Mouse (Mus musculus) T-helper 17 cell (primary cell): ENCODE results near the gene Ndufb7.

ENCODE experiments used
- in situ Hi-C, 2 experiments: fragments of 300-600 bp; cut with MboI, MseI; formaldehyde crosslinking; loops; 1 replicate in 1 of 2; 2 replicates in 1 of 2; pipeline ENCODE4 v1.15.1; 2025; ENCODE audit warnings: high pct_unique_total_duplicates in 2 of 2

The Ndufb7 gene

DNA sequence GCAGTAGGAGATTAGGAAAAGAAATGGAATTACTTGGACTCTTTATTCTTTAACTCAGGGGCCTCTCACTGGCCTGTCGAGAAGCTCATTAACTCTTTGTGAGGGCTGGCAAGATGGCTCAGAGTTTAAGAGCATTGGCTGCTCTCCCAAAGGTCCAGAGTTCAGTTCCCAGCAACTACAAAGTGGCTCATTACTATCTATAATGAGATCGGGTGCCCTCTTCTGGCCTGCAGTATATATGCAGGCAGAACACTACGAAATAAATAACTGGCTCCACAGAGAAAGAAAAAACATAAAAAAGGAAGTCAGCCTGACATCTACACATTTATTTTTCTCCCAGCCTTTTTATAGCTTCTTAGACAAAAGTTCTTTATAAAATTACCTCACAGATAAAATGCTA lies 29.9 kb downstream of the Ndufb7 start:
- in situ Hi-C loops, result loop anchor here in 1 of 2 experiments (25.0 kb wide), 1 partner anchor 1841 kb away; the partner anchor contains the start of gene 4921524J17Rik

GRCm38 (mm10) chr8:83598146-83598545 lies 31.7 kb downstream of the Ndufb7 start:
- in situ Hi-C loops, result loop anchor here in 1 of 2 experiments (25.0 kb wide), 1 partner anchor 1839 kb away; the partner anchor contains the start of gene 4921524J17Rik

GRCm38 (mm10) chr8:83599814-83600213 lies 33.3 kb downstream of the Ndufb7 start:
- in situ Hi-C loops, result loop anchor here (10.0 to 25.0 kb wide), 4 partner anchors 155 to 1837 kb away; partner anchors contain the start of gene 4921524J17Rik (in 1 of the 2)

DNA sequence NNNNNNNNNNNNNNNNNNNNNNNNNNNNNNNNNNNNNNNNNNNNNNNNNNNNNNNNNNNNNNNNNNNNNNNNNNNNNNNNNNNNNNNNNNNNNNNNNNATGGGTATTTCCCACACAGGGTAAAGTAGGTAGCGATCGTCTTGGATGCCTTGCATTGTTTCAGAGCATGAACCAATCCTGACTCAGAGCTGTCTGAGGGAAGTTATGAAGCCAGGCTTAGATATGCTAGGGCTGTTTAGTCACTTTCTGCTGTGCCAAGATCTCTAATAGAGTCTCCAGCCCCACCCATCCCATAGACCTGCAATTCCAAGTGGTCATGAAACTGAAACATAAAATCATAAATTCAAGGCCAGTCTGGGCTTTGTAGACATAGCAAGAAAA lies 36.2 kb downstream of the Ndufb7 start:
- in situ Hi-C loops, result loop anchor here (10.0 to 25.0 kb wide), 3 partner anchors 158 to 1590 kb away; no protein-coding TSS in a partner anchor

DNA sequence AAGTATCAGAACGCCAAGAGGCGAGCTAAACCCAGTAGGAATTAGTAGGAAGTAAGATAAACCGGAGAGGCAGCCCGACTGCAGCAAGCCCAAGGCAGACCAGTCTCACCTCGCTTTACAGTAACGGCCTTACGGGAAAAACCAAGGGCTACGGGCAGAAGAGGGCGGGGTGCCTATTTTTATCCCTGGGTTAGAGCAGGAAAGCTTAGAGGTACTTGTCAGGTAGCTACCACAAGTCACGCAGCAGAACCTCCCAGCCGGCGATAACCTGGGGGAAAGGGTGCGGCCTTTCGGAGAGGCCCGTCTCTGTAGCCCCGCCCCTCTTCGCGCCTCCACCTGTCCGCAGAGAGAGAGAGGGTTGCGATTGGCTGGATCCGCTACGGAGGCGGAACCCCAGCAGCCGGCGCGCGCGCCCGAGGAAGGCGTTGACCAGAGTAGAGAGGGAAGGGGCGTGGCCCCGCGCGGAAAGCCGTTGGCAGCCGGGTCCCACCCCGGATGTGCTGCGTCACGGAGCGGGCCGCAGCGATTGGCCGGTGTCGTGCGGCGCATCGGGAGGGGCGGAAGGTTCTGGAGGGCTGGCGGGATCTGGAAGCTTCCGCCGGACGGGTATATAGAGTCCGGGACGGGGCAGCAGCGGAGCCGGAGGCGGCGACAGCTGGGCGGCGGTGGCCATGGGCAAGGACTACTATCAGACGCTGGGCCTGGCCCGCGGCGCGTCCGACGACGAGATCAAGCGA lies 41.4 kb downstream of the Ndufb7 start, which contains the start of the genes Tecr and Dnajb1:
Gene Tecr (minus strand): TSS at position 311 of the 737 bp plus-strand sequence.
Gene Dnajb1 (plus strand): TSS at position 533 of the 737 bp plus-strand sequence.
- in situ Hi-C loops, result loop anchor here (5.0 to 25.0 kb wide), 4 partner anchors 44 to 1596 kb away; partner anchors contain the start of gene Gipc1 (in 1 of the 2)

- in situ Hi-C loops, result loop anchor here (5.0 to 25.0 kb wide), 4 partner anchors 44 to 1596 kb away; partner anchors contain the start of gene Gipc1 (in 1 of the 2)
Observed at GRCm38 (mm10) chr8:83608398-83608829, 41.9 kb downstream of the Ndufb7 start.

DNA sequence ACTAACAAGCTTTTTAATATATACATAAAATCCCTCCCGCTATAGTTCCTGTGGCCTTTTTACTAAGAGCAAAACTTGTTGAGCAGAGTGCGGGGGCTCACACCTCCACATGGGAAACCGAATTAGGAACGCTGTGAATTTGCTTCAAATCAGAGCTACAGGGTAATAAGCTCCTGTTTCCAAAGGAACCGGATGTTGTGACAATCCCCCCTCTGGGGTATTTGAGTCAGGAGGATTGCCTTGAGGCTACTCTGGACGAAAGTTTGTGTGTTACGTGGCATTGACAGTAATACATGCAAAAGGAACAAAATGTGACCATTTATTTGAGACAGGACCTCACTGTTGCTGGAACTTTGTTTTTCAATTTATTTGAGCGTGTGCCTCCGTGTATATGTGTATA lies 42.6 kb downstream of the Ndufb7 start:
- in situ Hi-C loops, result loop anchor here (5.0 to 25.0 kb wide), 4 partner anchors 43 to 1597 kb away; partner anchors contain the start of gene Gipc1 (in 1 of the 2)

GRCm38 (mm10) chr8:83609547-83610180 lies 43.2 kb downstream of the Ndufb7 start:
- in situ Hi-C loops, result loop anchor here (5.0 to 25.0 kb wide), 4 partner anchors 43 to 1597 kb away; partner anchors contain the start of gene Gipc1 (in 1 of the 2)

GRCm38 (mm10) chr8:83611921-83612320 lies 45.5 kb downstream of the Ndufb7 start:
- in situ Hi-C loops, result loop anchor here in 1 of 2 experiments (25.0 kb wide), 1 partner anchor 1600 kb away; no protein-coding TSS in a partner anchor

- in situ Hi-C loops, result loop anchor here in 1 of 2 experiments (25.0 kb wide), 1 partner anchor 1601 kb away; no protein-coding TSS in a partner anchor
Observed at GRCm38 (mm10) chr8:83613695-83614094, 47.2 kb downstream of the Ndufb7 start.

DNA sequence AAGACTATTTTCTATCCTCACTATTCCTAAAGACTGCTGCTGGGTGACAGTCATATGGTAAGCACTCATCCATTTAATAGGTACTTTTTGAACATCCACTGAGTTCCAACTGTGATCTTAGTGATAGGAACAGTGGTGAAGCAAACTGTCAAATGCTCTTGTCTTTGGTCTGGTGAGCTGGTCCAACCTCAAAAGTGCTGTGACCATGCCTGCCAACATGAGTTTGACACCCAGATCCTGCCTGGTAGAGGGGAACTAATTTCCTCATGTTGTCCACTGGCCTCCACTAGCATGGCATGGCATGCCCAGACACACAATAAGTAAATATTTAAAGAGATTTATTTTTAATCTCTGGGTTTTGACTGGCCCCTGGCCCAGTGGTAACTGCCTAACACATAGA lies 50.2 kb downstream of the Ndufb7 start:
- in situ Hi-C loops, result loop anchor here in 1 of 2 experiments (25.0 kb wide), 1 partner anchor 1604 kb away; no protein-coding TSS in a partner anchor

DNA sequence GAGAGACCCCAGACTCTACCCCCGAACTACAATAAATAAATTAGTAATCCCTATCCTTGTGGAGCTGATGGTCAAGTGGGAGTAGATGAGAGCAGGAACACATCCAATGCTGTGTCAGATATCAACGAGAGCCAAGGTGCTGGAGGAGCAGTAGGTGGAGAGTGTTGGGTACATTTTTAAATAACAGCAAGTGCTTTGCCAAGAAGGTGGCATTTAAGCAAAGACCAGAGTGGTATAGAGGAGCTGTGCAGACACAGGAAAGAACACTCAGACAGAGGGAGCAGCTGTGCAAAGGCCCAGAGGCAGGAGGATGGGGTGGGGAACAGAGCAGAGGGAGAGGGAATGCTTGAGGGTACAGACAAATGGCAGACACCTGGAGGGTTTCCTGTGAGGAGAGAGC lies 50.6 kb downstream of the Ndufb7 start:
- in situ Hi-C loops, result loop anchor here in 1 of 2 experiments (25.0 kb wide), 1 partner anchor 1605 kb away; no protein-coding TSS in a partner anchor

GRCm38 (mm10) chr8:83618566-83618965 lies 52.1 kb downstream of the Ndufb7 start:
- in situ Hi-C loops, result loop anchor here in 1 of 2 experiments (25.0 kb wide), 1 partner anchor 1606 kb away; no protein-coding TSS in a partner anchor

GRCm38 (mm10) chr8:83619568-83620285 lies 53.3 kb downstream of the Ndufb7 start:
- in situ Hi-C loops, result loop anchor here (10.0 to 25.0 kb wide), 2 partner anchors 135 to 1607 kb away; no protein-coding TSS in a partner anchor
